Mouse (Mus musculus) v-Abl transformed pro-B cells (cell line): ENCODE data around the gene Aox3.

Experiments
- in situ Hi-C, 2 experiments: fragments of 400-800 bp; cut with MboI; formaldehyde crosslinking; loops; one replicate each; pipeline ENCODE4 v1.15.1; 2025; ENCODE audit not compliant: unreplicated experiment in 2 of 2

The Aox3 gene

DNA sequence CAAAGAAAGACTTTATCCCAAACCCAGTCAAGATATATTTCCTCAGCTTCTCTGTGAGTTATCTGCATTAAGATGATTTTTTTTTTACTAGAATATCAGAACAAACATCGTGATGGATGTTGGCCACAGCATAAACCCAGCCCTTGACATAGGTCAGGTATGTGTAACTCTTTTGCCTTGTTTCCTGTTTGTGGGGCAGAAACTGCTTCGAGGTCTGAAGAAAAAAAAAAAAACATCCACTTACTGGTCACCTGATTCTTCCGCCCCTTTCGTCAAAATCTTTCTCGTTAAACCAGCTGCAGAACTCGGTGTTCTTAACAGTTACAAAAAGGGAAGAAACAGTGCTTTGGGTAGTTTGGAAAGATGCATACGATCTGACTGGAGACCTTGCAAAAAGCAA is 10.4 kb upstream of the Aox3 start:
- in situ Hi-C loops = no loop called here

DNA sequence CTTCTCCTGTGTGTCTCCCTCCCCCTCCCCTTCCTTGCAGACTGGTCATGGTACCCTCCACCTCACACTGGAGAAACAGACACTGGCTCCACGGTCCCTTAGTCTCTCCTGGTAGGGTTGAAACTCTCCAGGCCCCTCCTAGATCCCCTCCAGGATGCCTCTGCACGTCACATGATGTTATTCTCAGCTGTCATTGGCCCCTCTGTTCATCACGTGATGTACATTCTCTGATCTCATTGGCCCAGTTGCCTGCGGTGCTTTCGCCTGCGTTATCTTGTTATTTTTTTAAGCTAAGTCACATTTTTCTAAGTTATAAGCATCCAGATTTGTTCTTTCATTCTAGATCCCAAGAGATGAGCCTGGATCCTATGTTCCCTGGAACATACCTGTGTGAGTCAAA is 7.2 kb upstream of the Aox3 start:
- in situ Hi-C loops = no loop called here

DNA sequence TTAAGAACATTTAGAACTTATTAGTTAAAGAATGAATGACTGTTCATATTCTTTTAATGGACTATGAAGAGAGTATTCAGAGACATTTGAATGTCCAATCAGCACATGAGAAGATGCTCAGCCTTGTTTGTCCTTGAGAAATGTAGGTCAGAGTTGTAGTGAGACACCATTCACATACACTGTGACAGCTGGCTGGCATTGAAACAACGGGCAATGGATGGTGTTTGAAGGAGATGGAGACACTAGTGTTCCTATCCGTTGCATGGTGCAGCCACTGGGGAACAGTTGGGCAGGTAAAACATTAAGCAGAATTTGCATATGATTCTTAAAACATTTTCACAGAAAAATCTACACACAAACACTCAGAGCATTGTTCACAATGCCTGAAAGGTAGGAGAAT is 5.9 kb upstream of the Aox3 start:
- in situ Hi-C loops = no loop called here

DNA sequence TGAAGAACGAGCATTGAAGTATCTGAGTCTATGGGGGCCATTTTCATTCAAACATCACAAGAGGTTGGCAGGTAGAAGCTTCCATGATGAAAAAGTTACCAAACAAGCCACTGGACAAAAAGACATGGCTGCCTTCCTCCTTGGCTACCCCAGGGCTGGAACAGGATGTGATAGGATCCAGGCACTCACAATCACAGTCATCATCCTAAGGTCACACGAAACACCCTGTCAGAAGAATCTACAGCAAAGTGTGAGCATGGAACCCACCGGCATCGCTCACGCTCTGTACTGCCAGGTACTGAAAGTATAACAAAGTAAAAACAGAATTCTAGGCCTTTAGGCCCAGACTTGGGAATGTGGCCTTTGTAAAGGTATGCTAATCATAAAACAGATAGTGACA is 2.7 kb upstream of the Aox3 start:
- in situ Hi-C loops = no loop called here

DNA sequence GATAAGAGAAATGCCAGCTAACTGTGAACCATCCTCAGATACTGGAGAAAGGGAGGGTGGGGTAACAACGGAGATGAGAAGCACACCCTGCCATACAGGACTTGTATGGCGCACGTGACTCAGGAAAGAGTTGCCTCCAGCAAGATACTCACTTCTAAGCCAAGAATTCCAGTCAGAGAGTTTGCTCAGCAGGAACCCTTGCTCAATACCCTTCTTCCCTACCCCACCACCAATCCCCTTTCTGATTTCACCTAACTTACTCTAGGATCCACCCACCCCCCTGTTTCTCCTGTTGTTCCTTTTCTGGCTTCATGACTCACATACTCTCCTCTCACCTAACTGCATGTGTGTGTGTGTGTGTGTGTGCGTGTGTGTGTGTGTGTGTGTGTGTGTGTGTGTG is 1.6 kb upstream of the Aox3 start:
- in situ Hi-C loops = no loop called here

DNA sequence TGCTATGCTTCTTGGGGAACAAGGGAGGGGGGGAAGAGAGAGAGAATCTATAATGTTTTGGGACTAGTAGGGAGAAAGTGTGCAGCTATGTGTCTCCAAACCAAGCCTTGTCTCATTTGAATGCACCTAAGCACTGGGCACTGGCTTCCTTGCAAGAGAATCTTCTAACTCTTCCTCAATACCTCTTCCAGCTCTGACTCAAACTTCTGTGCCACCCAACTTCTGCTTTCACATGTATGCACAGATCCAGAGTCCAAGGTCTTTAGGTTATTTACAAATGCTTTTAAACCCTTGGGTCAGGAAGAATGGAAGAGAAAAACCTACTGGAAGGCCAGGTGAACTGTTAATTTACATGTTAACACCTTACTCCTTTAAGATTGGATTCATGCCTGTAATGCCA is 511 bp downstream of the Aox3 start:
- in situ Hi-C loops = no loop called here

DNA sequence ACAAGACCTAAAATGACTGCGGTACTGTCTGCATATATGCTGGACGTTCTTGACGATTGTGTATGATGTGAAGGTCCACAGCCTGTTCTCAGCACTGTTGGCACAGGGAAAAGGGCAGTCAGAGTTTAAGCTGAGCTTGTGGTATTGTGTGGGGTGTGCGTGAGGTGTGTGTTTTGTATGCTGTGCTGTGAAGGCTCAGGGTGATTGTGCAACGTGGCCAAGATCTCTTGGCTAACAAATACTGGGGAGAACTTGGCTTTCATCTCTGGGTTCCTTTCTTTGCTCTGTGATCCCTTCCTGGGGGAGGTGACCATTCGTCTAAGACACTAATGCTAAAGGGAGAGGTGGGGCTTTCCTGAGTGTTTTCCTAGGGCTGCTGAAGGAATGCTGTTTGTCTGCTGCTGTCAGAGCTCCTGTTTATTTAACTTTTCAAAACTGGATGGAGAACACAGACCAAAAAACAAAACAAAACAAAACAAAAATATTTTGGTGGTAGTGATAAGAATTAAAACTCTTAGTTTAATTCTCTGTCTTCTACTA is 1.2 kb downstream of the Aox3 start:
- in situ Hi-C loops = no loop called here

DNA sequence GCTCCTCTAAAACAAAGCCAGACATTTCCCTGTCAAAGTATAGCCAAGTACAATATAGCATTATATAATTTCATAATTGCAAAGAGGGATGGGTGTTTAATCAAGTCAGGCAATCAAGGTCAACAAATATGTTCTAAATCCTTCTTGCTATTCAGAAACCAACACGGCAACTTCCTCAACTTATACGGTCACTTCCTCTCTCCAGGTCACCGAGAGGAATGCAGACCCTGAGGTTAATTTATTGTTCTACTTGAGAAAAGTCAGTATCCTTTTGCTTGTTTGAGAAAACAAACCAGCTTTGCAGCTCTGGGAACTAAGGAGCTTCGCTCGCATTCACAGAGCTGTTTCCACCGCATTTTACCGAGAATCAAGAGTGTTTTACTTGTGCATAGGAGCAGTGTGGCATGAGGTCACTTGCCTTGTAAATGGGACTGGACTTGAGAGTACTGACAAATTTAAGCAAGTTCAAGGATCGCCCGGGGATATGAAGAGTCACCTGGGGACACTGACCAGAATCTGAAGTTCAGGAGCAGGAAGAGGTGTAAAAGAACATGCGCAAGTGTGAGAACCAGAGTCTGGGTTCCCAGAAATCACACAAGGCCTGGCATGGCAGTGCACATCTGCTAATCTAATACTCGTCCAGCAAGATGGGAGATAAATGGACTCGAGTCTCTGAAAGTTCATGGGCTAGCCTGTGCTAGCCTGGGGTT is 1.9 kb downstream of the Aox3 start:
- in situ Hi-C loops = no loop called here

DNA sequence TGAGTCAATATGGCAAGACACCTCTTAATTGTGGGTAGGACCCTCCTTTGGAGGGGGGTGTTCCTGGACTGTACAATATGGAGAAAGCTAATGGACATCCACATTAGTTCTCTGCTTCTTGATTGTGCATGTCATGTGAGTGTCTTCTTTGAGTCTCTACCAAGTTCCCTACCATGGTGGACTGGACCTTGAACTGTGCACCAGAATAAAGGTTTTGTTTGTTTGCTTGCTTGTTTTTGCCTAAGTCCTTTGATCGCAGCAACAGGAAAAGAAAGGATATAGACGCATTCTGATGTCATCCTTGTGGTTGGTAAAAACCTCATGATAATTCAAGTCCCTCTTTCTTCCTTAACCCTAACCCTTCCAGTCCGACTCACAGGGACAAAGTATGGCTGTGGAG is 5.3 kb downstream of the Aox3 start:
- in situ Hi-C loops = no loop called here

DNA sequence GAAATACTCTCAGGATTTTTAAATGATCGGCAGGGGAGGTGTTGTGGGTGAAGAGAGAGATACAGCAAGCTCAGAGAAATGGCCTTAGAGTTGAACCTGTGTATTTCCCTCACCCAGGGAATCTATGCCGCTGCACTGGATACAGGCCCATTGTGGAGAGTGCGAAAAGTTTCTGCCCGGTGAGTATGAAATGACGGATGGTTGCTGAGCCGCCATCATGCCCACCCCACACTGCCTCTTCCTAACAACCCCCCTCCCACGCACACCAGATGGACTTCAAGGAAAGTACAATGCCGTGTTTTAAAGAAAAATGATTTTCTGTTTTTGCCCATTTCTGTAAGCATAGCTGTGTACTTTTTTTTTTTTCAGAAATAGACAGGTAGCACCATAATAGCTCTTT is 12.0 kb downstream of the Aox3 start:
- in situ Hi-C loops = no loop called here

DNA sequence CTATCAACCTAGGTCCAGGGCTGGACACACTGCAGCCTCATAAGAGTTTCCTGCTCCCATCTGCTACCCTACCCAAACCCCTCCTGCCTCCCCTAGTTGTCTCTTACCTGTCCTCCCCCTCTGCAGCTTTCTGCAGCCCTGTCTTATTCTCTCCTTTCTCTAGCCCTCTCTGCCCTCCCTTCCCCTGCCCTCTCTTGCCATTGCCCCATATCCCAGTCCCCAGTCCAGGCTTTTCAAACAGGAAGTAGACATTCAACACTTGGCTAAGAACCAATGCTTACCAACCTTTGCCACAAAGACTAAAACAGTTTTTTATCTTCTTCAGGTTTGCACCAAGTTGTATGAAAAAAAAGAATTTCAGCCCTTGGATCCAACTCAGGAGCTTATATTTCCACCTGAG is 25.0 kb downstream of the Aox3 start:
- in situ Hi-C loops = no loop called here

DNA sequence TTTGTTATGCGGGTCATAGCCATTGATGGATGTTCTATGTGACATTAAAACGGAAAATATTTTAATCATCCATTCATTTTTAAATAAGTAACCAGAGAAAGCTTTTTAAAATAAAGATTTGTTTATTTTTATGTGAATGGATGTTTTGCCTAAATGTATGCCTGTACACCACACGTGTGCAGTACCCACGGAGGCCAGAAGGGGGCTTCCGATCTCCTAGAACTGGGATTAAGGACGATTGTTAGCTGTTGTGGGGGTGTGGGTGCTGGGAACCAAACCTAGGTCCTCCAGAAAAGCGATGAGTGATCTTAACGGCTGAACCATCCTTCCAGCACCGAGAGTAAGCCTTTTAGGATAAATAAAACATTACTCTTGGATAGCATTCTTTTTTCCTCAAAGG is 26.1 kb downstream of the Aox3 start:
- in situ Hi-C loops = no loop called here

DNA sequence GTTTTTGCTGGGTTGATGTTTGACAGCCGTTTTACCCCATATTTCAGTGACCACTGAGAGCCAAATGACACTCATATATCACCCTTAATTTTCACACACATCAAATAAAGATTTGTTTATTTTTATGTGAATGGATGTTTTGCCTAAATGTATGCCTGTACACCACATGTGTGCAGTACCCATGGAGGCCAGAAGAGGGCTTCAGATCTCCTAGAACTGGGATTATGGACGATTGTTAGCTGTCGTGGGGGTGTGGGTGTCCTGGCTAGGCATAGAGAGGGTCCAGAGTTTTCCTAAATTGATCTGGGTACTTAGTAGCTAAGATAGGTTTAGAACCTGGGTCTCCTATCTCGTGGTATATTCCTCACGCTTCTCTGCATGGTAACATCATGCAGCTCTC is 27.7 kb downstream of the Aox3 start:
- in situ Hi-C loops = no loop called here

DNA sequence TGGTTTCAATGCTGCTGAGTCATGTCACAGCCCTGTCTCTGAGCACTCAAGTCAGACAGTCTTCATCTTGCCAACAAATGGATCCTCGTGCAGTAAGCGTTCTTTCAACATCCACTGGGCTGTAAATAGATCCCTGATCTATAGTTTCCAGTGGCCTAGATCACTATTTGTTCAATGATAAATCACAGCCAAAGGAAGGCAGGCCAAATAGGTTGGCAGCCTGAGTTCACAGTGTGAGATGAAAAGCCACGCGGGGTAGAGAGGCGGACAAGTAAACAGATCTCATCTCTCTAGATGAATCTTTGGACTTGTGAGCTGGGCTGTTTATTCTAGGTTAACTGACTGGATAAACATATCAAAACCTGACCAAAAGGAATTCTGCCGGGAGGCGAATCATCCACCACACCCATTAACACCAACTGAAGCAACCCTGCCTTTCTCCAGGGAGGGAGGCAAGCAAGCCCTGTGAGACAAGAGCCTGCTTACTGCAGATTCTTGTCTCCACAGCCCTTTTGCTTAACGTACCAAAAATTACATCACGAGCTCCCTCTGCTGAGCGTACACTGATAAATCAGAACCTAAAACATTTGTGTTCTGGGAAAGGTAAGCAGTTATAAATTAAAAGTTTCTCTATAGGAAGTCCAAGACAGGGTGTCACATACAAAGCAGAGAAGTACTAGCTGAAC is 31.6 kb downstream of the Aox3 start:
- in situ Hi-C loops = no loop called here

DNA sequence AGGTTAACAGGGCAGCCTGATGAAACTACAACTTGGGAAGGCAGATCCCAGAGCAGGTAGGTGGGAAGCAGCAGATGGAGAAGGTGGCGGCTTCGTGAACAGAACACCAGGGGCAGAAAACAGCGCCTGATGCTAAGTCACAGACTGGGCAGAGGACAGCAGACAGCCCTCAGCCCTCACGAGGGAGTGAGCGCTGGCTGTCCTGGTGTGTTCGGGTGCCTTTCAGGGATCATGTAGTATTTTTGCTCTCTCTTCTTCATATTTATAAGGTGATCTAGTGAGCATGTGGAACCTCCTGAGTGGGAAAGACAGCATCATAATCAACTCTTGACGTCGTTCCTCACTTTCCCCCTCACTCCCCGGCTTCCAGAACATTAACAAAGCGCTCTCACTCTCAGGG is 33.1 kb downstream of the Aox3 start:
- in situ Hi-C loops = no loop called here

DNA sequence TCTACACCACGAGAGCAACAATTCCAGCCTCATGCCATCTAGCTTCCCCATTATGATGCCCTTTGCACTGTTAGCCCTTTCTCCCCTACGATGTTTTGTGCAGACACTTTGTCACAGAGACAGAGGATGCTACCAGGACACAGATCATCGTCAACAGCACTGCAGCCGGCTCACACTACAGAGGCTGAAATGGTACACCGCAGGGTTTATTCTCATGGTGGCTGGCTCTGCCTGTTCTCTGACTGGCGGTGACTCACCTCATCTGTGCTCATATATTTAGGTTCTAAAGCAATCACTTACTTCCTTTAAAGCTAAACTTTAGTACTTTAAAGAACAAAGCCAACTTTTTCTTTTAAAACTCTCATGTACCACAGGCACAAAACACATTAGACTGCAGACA is 34.8 kb downstream of the Aox3 start:
- in situ Hi-C loops = no loop called here

DNA sequence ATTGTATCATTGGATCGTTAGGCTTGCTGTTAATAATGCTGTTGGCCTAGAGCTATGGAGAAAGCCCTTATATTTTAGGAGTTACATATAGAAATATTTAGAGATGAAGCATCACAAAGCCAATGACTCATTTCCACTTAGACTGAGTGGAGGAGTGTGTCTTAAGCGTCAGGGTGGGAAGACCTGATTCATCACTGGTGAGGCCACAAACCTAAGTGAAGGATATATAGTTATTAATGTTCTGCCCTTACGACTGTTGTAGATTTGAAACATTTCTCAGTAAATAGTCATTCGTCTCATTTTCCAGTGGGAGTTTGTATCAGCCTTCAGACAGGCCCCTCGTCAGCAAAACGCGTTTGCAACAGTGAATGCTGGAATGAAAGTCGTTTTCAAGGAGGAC is 39.3 kb downstream of the Aox3 start:
- in situ Hi-C loops = loop anchor here (10.0 to 25.0 kb wide), 4 partner anchors 235 to 543 kb away; partner anchors contain the start of genes Als2cr12 (in 1 of the 2) and Bzw1 (in 1 of the 2)

DNA sequence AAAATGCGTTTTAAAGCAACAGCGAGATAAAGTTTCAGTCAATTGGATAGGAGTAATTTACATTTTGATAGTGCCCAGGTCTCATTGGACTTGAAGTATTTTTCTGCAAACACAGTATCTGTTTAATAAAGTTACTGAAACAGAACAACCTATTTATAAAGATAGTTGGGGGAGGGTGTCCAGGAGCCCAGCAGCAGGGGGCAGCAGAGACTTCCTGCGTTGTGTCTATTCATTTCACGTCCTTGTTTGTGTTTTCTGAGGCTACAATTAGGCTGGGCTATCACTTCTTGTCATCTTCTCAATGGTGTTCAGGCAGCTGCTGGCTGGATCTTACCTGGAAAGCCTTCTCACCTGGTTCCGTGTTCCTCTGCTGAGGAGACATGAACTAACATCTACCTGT is 43.8 kb downstream of the Aox3 start:
- in situ Hi-C loops = loop anchor here (10.0 to 25.0 kb wide), 4 partner anchors 231 to 538 kb away; partner anchors contain the start of genes Als2cr12 (in 1 of the 2) and Bzw1 (in 1 of the 2)

DNA sequence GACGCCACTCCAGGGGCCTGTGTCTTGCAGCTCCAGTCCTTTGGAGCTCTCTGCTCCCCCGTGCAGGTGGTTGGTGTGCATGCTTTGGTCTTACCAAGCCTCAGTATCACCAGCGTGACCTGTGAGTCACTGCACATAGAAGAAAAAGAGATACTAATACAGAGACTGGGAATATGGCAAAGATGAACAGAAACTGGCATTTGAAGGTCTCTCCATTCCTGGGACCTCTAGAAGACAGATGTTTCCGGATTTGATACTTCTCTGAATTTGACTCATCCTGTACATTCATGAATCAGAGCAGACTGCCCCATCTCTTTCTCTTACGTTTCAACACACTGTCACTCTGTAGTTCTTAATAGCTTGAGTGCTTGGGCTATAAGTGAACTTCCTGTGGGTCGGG is 57.0 kb downstream of the Aox3 start:
- in situ Hi-C loops = loop anchor here in 1 of 2 experiments (25.0 kb wide), 2 partner anchors 217 to 392 kb away; partner anchors contain the start of gene Bzw1

DNA sequence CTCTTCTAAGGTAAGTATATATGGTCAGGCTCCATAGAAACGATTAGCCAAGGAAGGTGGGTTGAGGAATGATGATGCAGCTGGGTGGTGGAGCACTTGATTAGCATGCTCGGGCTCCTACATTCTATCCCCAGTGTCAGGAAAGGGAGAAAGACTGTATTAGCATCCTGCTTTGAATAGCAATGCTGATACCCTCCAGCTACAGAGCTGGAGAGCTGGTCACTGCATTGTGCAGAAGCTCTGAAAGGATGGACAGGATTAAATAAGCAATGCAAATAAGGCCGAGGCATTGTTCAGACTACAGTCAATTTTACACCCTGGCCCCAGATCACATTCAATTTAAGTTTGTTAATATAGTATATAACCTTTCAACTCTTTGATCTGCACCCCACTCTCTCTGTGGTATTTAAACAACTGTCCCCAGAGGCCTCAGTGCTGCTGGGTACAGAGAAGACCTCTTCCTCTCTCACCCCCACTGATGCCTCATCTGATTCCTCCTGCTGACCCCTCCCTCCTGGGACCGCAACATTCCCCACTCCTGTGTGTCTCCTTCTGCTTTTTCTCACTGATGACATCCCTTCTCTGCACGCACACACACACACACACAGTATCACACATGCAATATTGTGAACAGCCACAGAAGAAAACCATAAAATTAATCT is 75.7 kb downstream of the Aox3 start:
- in situ Hi-C loops = no loop called here

DNA sequence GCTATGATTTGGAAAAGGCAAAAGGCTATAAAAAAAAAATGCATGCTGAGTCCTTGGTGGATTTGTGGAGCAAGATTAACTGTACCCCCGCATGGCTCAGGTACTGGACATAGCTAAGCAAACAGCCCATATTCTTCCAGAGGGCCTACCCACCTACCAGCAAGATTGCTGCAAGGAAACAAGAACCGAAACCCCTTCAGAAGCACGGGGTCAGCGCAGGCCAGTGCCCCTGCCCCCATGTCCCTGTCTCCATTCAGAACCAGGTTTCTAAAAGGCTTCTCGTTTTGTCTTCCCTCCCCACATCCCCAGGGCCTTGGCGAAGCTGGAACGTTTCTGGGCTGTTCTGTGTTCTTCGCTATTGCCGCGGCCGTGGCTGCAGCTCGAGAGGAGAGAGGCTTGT is 81.4 kb downstream of the Aox3 start:
- in situ Hi-C loops = no loop called here
